Mouse (Mus musculus) olfactory bulb, adult 2 months (tissue): ENCODE data around the gene Ccnl1. TPM values are rescaled to one million over a fixed set of nuclear protein-coding genes. Genes with fewer than 3 reads are reported as not detected.

Source experiments
- H3K27ac ChIP-seq: fragments of 200-500 bp; 2 replicates; pipeline ENCODE4 v1.5.1; 2012; ENCODE audit warnings: low read depth, low read length; ENCODE audit not compliant: insufficient read depth
- H3K4me1 ChIP-seq: fragments of 200-500 bp; 2 replicates; pipeline ENCODE4 v1.6.1; 2012; ENCODE audit warnings: low read length; ENCODE audit not compliant: control insufficient read depth, insufficient read depth
- H3K4me3 ChIP-seq: fragments of 200-500 bp; 2 replicates; pipeline ENCODE4 v1.5.1; 2012; ENCODE audit warnings: mild to moderate bottlenecking, low read depth, low read length, moderate library complexity; ENCODE audit not compliant: insufficient read depth
- CTCF ChIP-seq: fragments of 200-500 bp; IDR thresholded peaks from 2 replicates; pipeline ENCODE4 v1.5.1; 2012; ENCODE audit warnings: low read depth, mild to moderate bottlenecking, low read length, moderate library complexity; ENCODE audit not compliant: insufficient read depth
- POLR2A ChIP-seq: fragments of 200-500 bp; IDR thresholded peaks from 2 replicates; pipeline ENCODE4 v1.6.1; 2012; ENCODE audit warnings: mild to moderate bottlenecking, low read depth, low read length, moderate library complexity; ENCODE audit not compliant: insufficient read depth
- WGBS: fragments of 180-500 bp; shearing (Covaris S2); methylation state at CpG from one replicate; pipeline ENCODE4 v1.1.7; 2018; 5-methylcytosine and 5-hydroxymethylcytosine counted together
- polyA plus RNA-seq: library from polyadenylated mRNA; stranded (reverse); fragments of >200 nt; gene quantifications from 2 replicates; pipeline ENCODE4 v1.2.4, GENCODE M21; 2012; ENCODE audit warnings: low replicate concordance; ENCODE audit not compliant: missing spikeins, insufficient read depth, insufficient read length

The Ccnl1 gene
- polyA plus RNA-seq, 1 experiment: 295 TPM

DNA sequence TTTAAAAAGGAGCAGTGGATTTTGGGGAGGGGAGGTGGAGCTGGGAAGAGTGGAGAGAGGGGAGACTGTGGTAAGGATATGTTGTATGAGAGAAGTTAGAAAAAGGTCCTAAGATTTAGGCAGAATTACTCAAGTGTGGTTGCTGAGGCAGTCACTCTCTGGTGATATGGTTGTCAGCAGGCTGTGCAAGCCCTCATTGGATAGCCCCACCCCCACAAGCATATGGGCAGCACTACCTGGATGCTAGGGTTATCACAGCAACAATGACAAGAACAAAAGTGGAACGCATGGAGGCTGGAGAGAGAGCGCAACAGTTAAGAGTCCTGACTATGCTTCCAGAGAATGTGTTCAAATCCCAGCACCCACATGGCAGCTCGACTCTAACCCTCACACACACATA is 13.3 kb downstream of the Ccnl1 start:
- no peak overlapping the region for H3K27ac ChIP-seq
- no peak for TF ChIP-seq CTCF
- no peak for TF ChIP-seq POLR2A
- H3K4me1 ChIP-seq: no peaks in the 10 kb centered on the region
- no peak overlapping the region for H3K4me3 ChIP-seq
- WGBS: 89% methylated on average over 3 of the region's 3 CpGs

DNA sequence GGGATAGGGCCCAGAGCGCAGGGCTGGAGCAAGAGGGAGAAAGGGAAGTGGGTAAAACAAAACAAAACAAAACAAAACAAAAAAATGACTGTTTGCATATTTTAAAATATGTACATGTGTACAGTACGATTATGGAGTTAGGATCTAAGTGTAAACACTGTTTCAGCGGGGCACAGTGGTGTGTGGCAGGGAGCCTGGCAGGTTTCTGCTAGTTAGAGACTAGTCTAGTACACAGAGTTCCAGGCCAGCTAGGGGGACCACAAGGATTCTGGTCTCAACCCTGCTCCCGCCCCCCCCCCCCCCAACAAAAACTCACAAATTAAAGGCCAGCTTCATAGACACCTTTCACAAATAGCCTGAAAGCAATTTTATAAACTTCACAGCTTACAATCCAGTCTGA is 14.6 kb downstream of the Ccnl1 start:
- Histone ChIP-seq H3K27ac (no peak overlapping the region), H3K4me3 (no peak overlapping the region), H3K4me1 (no peaks in the 10 kb centered on the region)
- TF ChIP-seq POLR2A (no peak), CTCF (no peak)
- WGBS: 90% methylated on average over 4 of the region's 4 CpGs

DNA sequence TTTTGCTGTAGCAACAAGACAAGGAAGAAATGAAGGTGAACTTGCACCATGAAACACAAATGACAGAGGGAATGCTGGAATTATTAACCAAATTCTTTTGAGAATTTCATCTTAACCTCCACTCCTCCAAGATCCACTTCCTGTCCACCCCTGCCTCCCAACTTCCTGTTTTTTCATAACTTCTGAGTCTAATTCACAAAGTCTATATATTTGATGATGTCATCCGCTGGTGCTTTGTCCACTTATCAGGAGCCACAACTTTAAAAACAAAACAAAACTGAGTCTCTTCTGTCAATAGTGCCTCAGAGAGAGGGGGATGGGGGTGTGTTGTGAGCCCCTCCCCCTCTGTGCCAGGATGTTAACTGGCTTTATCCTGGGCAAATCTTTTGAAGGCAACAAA is 17.0 kb downstream of the Ccnl1 start:
- 95% methylated on average over 1 of the region's 1 CpGs for WGBS
- H3K4me3 ChIP-seq: no peak overlapping the region
- no peaks in the 10 kb centered on the region for H3K4me1 ChIP-seq
- H3K27ac ChIP-seq: no peak overlapping the region
- TF ChIP-seq CTCF (no peak), POLR2A (no peak)

DNA sequence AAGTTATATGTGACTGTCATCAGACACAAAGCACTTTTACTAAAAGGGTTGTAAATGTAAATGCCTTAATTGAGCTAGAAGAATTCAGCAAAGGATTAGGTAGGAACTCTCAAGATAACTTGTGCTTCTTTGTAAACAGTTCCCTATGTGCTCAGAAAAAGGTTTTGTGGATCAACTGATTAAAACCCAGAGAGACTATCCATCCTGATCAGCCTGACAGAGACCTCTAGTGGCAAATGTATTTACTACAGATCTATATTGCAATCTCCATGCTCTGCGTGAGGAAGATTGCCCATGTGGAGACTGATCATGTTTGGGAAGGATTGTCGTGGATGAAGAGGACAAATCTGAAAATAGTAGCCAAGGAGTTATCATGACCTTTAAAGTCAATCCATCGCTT is 19.8 kb downstream of the Ccnl1 start:
- no peaks in the 10 kb centered on the region for H3K4me1 ChIP-seq
- 15% methylated on average over 3 of the region's 3 CpGs for WGBS
- no peak overlapping the region for H3K4me3 ChIP-seq
- TF ChIP-seq CTCF (no peak), POLR2A (no peak)
- H3K27ac ChIP-seq: no peak overlapping the region

DNA sequence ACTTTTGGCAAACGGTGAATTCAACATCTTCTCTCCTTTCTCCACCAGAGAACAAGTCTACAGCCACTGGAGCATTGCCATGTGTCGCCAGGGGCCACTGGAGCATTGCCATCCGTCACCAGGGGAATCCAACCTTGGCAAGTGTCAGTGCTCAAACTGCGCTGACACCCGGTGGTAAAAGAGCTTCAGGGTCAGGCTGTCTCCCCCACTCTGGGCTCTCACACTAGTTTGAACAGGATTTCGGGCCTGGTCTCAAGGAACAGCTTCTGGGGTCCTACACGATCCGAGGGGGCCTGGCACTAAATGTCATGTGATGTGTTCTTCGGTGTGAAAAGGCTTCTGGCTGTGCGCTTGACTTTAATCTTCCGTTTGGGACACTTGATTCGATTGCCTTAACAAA is 21.7 kb downstream of the Ccnl1 start:
- TF ChIP-seq CTCF (no peak), POLR2A (no peak)
- no peak overlapping the region for H3K4me3 ChIP-seq
- H3K27ac ChIP-seq: no peak overlapping the region
- no peaks in the 10 kb centered on the region for H3K4me1 ChIP-seq
- 45% methylated on average over 12 of the region's 12 CpGs for WGBS

DNA sequence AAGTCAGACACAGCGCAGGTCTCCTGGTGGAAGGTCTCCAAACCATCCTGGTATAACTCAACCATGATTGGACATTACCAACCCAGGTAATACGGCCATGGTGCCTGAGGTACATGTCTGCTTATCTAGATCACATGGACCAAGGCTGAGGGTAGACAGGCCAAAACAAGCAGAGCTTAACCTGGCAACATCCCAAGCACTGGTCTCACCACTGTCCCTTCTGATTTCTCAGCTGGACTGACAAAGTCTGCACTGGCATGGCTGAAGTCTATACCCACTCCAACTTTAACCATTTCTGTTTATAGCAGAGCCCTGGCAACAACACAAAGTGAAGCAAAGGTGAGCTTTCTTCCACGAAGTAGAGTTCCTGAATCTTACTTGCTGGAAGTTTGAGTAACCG is 22.9 kb downstream of the Ccnl1 start:
- Histone ChIP-seq H3K4me1 (peaks cover under 1% of the 10 kb centered on the region; the same call in 1 of the 2 replicates), H3K4me3 (no peak overlapping the region), H3K27ac (no peak overlapping the region)
- TF ChIP-seq POLR2A: no peak
- TF ChIP-seq CTCF: no peak
- WGBS: 98% methylated on average over 4 of the region's 4 CpGs

DNA sequence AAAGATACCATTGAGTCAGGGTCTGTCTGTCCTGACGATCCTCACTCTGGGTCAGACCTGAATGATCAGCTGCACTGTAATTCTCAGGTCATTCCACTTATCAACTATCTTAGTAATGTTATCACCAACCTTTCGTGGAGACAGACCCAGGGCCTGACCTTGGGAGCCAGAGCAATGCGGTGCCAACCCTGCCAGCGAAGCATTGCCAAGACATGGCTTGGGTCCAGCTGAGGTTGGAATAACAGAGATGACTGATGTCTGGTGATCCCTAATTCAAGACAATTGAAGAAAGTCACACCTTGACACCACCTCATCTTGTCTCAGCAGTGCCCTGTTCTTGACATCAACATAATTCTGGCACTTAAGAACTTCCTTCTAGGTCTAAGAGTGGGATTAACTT is 24.3 kb downstream of the Ccnl1 start:
- Histone ChIP-seq H3K27ac (no peak overlapping the region), H3K4me3 (no peak overlapping the region), H3K4me1 (peaks cover 14% of the 10 kb centered on the region)
- TF ChIP-seq CTCF (no peak), POLR2A (no peak)
- 72% methylated on average over 4 of the region's 4 CpGs for WGBS

DNA sequence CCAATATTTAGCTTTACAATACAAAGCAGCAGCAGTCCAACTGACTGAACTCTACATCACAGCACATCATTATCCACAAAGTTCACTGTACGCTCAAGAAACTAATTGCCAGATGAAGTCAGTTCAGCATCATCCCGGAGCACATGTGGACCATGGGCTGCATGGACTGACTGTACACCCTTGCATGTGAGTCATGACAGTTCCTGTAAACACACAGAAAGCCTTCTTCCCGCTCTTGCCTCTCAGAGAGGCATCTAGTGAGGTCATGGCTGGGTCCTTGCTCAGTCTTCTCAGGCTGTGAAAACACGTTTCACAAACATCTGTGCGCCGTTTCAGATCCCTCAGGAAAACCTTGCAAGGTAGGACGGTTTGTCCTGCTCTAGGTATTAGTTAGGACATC is 26.5 kb downstream of the Ccnl1 start:
- Histone ChIP-seq H3K4me1 (peaks cover 28% of the 10 kb centered on the region), H3K4me3 (no peak overlapping the region), H3K27ac (no peak overlapping the region)
- WGBS: 92% methylated on average over 7 of the region's 7 CpGs
- TF ChIP-seq CTCF (no peak), POLR2A (no peak)

DNA sequence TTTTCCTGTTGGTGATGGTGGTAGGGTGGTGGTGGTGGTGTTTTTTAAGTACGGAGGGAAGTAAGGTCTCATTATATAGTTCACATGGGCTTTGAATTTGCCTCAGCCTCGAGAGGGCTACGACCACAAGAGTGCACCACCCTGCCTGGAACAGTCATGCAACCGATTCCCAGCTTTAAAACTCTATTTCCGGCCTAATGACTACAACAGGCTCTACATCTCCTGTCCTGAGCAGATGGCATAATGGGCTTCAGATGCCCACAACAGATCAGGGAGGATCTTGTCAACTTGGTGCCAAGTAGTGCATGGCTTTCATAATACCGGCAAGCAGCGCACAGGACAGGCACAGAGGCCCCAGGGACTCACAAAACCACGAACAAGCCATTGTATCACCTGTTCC is 27.4 kb downstream of the Ccnl1 start:
- H3K4me1 ChIP-seq: peaks cover 30% of the 10 kb centered on the region
- 46% methylated on average over 8 of the region's 8 CpGs for WGBS
- TF ChIP-seq POLR2A (no peak), CTCF (no peak)
- no peak overlapping the region for H3K27ac ChIP-seq
- no peak overlapping the region for H3K4me3 ChIP-seq
